Mouse (Mus musculus): ENCODE measurements at regions not wholly inside any gene's neighbourhood (a gene's known extent, or its start where the extent isn't known, plus 50 kb on each side); places are given as distances from the start of the nearest gene placed in this dataset.

DNA sequence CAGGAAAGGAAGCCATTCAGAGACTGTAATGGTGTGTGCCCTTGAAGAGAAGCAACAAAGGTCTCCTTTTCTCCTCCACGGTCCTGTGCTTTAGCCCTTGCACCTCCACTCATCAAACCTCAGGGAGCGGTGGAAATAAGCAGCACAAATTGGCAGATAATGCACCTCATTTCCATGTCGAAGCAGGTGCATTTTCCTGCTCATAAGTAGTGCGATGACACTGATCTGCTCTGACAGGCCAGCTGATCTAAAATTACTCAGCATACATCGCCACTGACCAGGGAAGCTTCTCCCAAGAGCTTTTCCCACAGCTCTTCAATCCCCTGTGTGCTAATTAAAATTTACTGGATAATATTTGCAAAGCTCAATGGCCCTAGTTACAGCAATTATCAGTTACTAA lies 182.9 kb downstream of the Olfr1505 start:
- no peak overlapping the region for H3K27ac ChIP-seq (ENCODE audit: low read length)
- no peaks in the 10 kb centered on the region for H3K27me3 ChIP-seq (replicated peaks; ENCODE audit: control insufficient read depth, insufficient read depth, low read length)
- H3K4me3 ChIP-seq (ENCODE audit: low read length), result no peak overlapping the region
- H3K9ac ChIP-seq (ENCODE audit: low read depth, low read length), result no peak overlapping the region
- no peak overlapping the region for H3K4me2 ChIP-seq (ENCODE audit: low read depth, low read length)
- no peak for ATAC-seq
- H3K36me3 ChIP-seq (ENCODE audit: control insufficient read depth, insufficient read depth, low read length), result no peaks in the 10 kb centered on the region
- H3K4me1 ChIP-seq (ENCODE audit: control insufficient read depth, insufficient read depth, low read length), result no peaks in the 10 kb centered on the region
- H3K9me3 ChIP-seq (ENCODE audit: control insufficient read depth, low read length), result no peaks in the 10 kb centered on the region
- WGBS, result 80% methylated on average over 5 of the region's 5 CpGs

DNA sequence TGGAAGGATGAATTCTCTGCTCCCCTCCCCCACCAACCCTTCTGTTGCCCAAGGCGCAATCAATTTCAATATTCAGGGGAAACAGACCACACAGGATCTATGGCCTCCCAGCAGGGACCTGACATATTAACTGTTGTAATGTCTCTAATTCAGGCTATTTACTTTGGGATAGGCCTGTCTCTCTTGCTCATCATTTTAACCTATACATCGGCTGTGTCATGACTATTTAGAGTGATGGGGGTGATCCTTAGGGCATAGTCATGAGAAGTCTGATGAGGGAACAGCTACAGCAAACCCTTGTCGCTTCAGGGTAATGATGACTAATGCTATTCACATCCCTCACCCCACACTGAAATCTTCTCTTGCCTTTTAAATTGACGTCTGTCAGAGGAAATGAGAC lies 195.8 kb downstream of the Olfr1505 start:
- Histone ChIP-seq H3K27ac (ENCODE audit: low read length) (no peak overlapping the region), H3K9me3 (ENCODE audit: control insufficient read depth, low read length) (no peaks in the 10 kb centered on the region), H3K36me3 (ENCODE audit: control insufficient read depth, insufficient read depth, low read length) (no peaks in the 10 kb centered on the region), H3K4me1 (ENCODE audit: control insufficient read depth, insufficient read depth, low read length) (no peaks in the 10 kb centered on the region), H3K9ac (ENCODE audit: low read depth, low read length) (no peak overlapping the region), H3K27me3 (replicated peaks; ENCODE audit: control insufficient read depth, insufficient read depth, low read length) (no peaks in the 10 kb centered on the region), H3K4me3 (ENCODE audit: low read length) (no peak overlapping the region), H3K4me2 (ENCODE audit: low read depth, low read length) (no peak overlapping the region)
- no peak for ATAC-seq
- WGBS, result 69% methylated on average over 4 of the region's 4 CpGs

DNA sequence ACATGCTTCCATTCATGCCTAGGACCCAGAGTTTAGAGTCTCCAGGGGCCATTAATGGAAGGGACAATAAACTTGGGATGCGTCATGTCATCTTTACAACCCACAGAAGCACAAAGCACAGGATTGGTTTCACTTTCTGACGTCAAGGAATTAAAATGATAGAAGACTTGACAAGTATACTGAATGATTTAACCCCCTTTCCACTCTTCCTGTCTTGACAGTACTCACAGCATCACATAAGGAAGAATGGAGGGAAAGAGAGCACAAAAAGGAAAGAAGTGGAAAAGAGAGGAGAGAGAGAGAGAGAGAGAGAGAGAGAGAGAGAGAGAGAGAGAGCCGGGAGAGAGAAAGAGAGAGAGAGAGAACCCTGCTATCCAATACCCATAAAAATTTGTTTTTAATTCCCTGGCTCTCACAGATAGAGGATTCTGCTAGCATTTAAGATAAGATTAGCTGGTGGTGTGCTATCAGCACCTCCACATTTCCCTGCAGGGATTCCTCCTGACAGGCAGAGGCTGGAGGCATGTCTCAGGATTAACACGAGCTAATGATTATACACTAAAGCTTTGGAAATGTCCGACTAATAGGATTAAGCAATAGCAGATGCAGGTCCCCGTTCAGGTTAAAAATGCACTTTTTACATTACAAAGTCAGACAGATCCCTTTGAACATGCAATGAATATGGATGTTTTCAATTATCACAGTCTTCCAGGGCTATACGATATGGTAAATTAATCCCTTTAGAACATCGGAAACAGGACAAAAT lies 210.2 kb downstream of the Olfr1505 start:
- Histone ChIP-seq H3K36me3 (ENCODE audit: control insufficient read depth, insufficient read depth, low read length) (no peaks in the 10 kb centered on the region), H3K27me3 (replicated peaks; ENCODE audit: control insufficient read depth, insufficient read depth, low read length) (no peaks in the 10 kb centered on the region), H3K9me3 (ENCODE audit: control insufficient read depth, low read length) (no peaks in the 10 kb centered on the region), H3K27ac (ENCODE audit: low read length) (no peak overlapping the region), H3K4me3 (ENCODE audit: low read length) (no peak overlapping the region), H3K4me1 (ENCODE audit: control insufficient read depth, insufficient read depth, low read length) (no peaks in the 10 kb centered on the region), H3K9ac (ENCODE audit: low read depth, low read length) (no peak overlapping the region), H3K4me2 (ENCODE audit: low read depth, low read length) (no peak overlapping the region)
- no peak for ATAC-seq
- 17% methylated on average over 8 of the region's 8 CpGs for WGBS

DNA sequence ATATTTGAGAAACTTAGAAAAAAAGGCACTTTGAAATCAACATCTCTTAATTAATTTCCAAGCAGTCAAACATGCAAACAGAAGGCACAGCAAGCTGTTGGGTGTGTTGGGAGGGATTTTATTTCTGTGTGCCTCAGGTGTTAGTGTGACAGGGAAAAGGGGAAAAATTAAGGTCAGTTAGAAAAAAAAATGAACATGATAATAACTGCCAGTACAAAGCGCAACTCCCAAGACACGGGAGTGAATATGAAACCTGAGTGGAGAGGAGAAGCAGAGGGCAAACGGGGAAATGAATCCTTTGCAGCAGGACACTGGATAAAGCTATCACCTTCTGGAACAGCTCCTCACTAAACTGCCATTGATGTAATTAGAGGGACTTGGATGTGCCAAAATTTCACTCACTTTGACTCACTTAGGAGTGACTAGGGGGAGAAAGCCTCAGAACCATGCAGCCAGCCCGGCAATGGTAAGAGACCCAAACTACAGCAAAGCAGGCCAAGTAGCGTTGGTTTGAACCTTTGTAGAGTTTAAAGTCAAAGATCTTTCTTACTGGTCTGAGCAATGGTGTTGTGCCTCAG lies 211.0 kb downstream of the Olfr1505 start:
- Histone ChIP-seq H3K27me3 (replicated peaks; ENCODE audit: control insufficient read depth, insufficient read depth, low read length) (no peaks in the 10 kb centered on the region), H3K4me3 (ENCODE audit: low read length) (no peak overlapping the region), H3K4me1 (ENCODE audit: control insufficient read depth, insufficient read depth, low read length) (no peaks in the 10 kb centered on the region), H3K4me2 (ENCODE audit: low read depth, low read length) (no peak overlapping the region), H3K36me3 (ENCODE audit: control insufficient read depth, insufficient read depth, low read length) (no peaks in the 10 kb centered on the region), H3K9ac (ENCODE audit: low read depth, low read length) (no peak overlapping the region), H3K9me3 (ENCODE audit: control insufficient read depth, low read length) (no peaks in the 10 kb centered on the region), H3K27ac (ENCODE audit: low read length) (no peak overlapping the region)
- 62% methylated on average over 5 of the region's 5 CpGs for WGBS
- no peak for ATAC-seq

DNA sequence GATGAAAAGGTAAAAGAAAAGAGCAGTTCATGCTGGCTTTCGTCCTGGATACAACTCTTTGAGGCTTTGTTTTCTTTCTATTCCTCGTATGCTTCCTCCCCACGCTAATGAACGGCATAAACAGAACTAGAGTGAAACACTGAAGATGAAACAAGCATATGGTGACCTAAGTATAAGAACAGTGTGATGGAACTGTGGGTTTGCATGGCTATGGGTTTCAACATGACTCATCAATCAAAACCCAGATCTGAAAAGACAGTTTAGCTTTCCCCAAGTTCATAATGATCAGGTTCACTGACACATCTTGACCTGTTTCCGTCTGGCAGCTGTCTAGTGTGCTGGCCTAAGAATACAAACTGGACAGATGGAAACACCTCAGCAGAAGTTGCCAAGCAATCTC lies 211.7 kb downstream of the Olfr1505 start:
- Histone ChIP-seq H3K27ac (ENCODE audit: low read length) (no peak overlapping the region), H3K9ac (ENCODE audit: low read depth, low read length) (no peak overlapping the region), H3K4me2 (ENCODE audit: low read depth, low read length) (no peak overlapping the region), H3K4me3 (ENCODE audit: low read length) (no peak overlapping the region), H3K36me3 (ENCODE audit: control insufficient read depth, insufficient read depth, low read length) (no peaks in the 10 kb centered on the region), H3K27me3 (replicated peaks; ENCODE audit: control insufficient read depth, insufficient read depth, low read length) (no peaks in the 10 kb centered on the region), H3K4me1 (ENCODE audit: control insufficient read depth, insufficient read depth, low read length) (no peaks in the 10 kb centered on the region), H3K9me3 (ENCODE audit: control insufficient read depth, low read length) (no peaks in the 10 kb centered on the region)
- 69% methylated on average over 5 of the region's 5 CpGs for WGBS
- no peak for ATAC-seq

DNA sequence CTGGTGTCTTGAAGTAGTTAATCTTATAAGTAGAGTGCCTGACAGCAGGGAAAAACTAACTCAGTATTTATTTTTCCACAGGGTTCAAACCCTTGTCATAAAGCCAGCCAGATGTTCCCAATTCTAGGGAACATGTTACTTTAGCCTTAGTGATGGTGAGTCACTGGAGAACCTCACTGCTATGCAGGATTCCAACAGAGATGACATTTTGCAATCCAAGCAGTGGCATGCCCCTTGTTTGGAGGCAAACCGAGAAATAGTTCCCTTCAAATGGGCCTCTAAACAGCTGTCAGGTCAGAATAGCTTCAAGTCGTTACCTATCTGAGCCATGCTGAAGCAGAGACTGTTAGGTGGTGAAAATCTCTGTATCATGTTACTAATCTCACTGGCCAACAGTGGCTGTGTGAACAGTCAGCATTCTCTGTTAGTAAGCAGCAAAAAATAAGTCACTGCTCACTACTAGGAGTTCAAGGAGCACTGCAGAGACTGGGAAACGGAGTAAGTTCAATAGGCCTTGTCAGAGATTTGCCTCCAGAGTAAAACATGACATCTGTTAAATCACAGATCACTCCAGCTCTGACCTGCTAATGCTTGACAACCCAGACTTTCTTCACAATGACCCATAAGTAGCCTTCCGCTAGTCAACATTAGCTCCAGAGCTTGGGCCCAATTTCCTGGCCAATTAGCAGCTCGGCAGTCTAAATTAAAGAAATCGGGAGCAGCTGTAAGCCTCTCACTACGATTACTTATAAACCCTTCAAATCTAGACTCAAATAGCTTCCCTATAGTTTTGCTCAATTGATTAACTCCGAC lies 215.3 kb downstream of the Olfr1505 start:
- no peak for ATAC-seq
- Histone ChIP-seq H3K4me1 (ENCODE audit: control insufficient read depth, insufficient read depth, low read length) (no peaks in the 10 kb centered on the region), H3K36me3 (ENCODE audit: control insufficient read depth, insufficient read depth, low read length) (no peaks in the 10 kb centered on the region), H3K4me2 (ENCODE audit: low read depth, low read length) (no peak overlapping the region), H3K27me3 (replicated peaks; ENCODE audit: control insufficient read depth, insufficient read depth, low read length) (no peaks in the 10 kb centered on the region), H3K9me3 (ENCODE audit: control insufficient read depth, low read length) (no peaks in the 10 kb centered on the region), H3K27ac (ENCODE audit: low read length) (no peak overlapping the region), H3K4me3 (ENCODE audit: low read length) (no peak overlapping the region), H3K9ac (ENCODE audit: low read depth, low read length) (no peak overlapping the region)
- 58% methylated on average over 8 of the region's 8 CpGs for WGBS

DNA sequence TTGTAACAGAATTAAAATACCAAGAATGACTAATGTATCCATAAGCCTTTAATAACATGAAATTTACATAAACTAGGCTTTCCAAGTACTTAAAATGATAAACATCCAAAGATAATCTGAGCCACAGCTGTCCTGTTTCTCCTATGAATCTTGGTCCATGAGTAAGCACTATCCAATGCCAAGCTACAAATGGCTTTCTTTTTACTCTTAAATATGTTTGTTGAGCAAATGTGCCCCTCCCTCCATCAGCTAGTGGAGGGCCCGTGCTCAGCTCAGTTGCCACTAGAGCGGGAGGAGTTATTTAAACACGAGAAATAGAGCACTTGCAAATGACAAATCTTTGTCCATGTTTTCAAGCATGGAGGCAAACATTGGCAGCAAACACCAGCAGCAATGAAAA lies 247.9 kb downstream of the Olfr1505 start:
- Histone ChIP-seq H3K9ac (ENCODE audit: low read depth, low read length) (no peak overlapping the region), H3K4me1 (ENCODE audit: control insufficient read depth, insufficient read depth, low read length) (no peaks in the 10 kb centered on the region), H3K4me3 (ENCODE audit: low read length) (no peak overlapping the region), H3K4me2 (ENCODE audit: low read depth, low read length) (no peak overlapping the region), H3K27ac (ENCODE audit: low read length) (no peak overlapping the region), H3K9me3 (ENCODE audit: control insufficient read depth, low read length) (no peaks in the 10 kb centered on the region), H3K27me3 (replicated peaks; ENCODE audit: control insufficient read depth, insufficient read depth, low read length) (no peaks in the 10 kb centered on the region; the same call in 1 of the 2 replicates), H3K36me3 (ENCODE audit: control insufficient read depth, insufficient read depth, low read length) (no peaks in the 10 kb centered on the region)
- 0 out of 2 replicates have a peak, but pooled peaks have one; percentile 44 for ATAC-seq
- WGBS, result 21% methylated on average over 3 of the region's 3 CpGs

DNA sequence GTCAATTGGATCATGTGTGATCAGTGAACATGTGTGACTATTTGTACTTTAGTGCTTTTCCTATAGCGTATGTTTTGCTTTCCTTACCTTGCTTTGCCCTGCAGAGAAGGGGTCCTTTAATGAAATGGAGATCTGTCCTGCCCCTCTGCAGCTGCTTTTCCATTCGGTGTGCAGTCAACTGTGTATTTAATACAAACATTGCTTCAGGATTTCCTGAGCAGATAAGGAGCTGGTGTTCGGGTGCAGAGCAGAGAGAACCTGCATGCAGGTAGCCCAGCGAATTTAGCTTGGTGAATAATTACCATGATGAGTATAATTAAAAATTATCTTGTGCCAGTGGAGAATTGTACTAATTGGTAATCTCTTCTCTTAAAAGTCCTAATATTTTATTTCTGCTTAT lies 249.4 kb downstream of the Olfr1505 start:
- H3K4me1 ChIP-seq (ENCODE audit: control insufficient read depth, insufficient read depth, low read length), result no peaks in the 10 kb centered on the region
- no peaks in the 10 kb centered on the region; the same call in 1 of the 2 replicates for H3K27me3 ChIP-seq (replicated peaks; ENCODE audit: control insufficient read depth, insufficient read depth, low read length)
- H3K9ac ChIP-seq (ENCODE audit: low read depth, low read length), result no peak overlapping the region
- H3K27ac ChIP-seq (ENCODE audit: low read length), result no peak overlapping the region
- no peaks in the 10 kb centered on the region for H3K36me3 ChIP-seq (ENCODE audit: control insufficient read depth, insufficient read depth, low read length)
- H3K4me3 ChIP-seq (ENCODE audit: low read length), result no peak overlapping the region
- WGBS, result 44% methylated on average over 4 of the region's 4 CpGs
- no peak overlapping the region for H3K4me2 ChIP-seq (ENCODE audit: low read depth, low read length)
- ATAC-seq, result no peak
- H3K9me3 ChIP-seq (ENCODE audit: control insufficient read depth, low read length), result no peaks in the 10 kb centered on the region

DNA sequence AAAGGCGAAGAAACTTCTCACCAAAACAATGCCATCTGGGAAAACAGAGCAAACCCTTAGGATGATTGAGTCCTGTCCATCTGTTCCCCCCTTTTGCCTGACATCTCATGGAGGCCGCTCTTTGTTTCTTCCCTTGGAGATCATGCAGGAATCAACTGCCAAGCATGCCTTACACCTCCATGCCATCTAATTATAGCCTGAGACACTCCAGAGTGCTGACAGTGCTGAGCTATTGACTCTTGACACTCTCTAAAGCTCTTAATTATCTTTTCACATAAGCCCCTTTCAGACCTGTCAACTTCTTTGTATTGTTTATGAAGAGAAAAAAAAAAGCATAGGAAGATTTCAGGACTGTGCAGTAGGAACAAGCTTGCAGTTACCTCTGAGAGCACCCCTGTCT lies 252.4 kb downstream of the Olfr1505 start:
- Histone ChIP-seq H3K9ac (ENCODE audit: low read depth, low read length) (no peak overlapping the region), H3K4me3 (ENCODE audit: low read length) (no peak overlapping the region), H3K36me3 (ENCODE audit: control insufficient read depth, insufficient read depth, low read length) (no peaks in the 10 kb centered on the region), H3K9me3 (ENCODE audit: control insufficient read depth, low read length) (no peaks in the 10 kb centered on the region), H3K4me1 (ENCODE audit: control insufficient read depth, insufficient read depth, low read length) (no peaks in the 10 kb centered on the region), H3K27ac (ENCODE audit: low read length) (no peak overlapping the region), H3K27me3 (replicated peaks; ENCODE audit: control insufficient read depth, insufficient read depth, low read length) (no peaks in the 10 kb centered on the region; the same call in 1 of the 2 replicates), H3K4me2 (ENCODE audit: low read depth, low read length) (no peak overlapping the region)
- ATAC-seq, result no peak
- WGBS, result 82% methylated on average over 2 of the region's 2 CpGs
